Mouse (Mus musculus) hematopoietic multipotent progenitor cell, adult 10-12 weeks (in vitro differentiated cells): Measurements from ENCODE around the gene Wnk4. TPM values are rescaled to one million over a fixed set of nuclear protein-coding genes. Genes with fewer than 3 reads are reported as not detected.

Source experiments
- polyA plus RNA-seq: library from polyadenylated mRNA; stranded (reverse); fragments of >175 nt; gene quantifications from 2 replicates; pipeline ENCODE4 v1.2.3, GENCODE M21; 2012; ENCODE audit warnings: low replicate concordance

Gene Wnk4
- 0.94 and 2.2 TPM in 2 replicates for polyA plus RNA-seq

DNA sequence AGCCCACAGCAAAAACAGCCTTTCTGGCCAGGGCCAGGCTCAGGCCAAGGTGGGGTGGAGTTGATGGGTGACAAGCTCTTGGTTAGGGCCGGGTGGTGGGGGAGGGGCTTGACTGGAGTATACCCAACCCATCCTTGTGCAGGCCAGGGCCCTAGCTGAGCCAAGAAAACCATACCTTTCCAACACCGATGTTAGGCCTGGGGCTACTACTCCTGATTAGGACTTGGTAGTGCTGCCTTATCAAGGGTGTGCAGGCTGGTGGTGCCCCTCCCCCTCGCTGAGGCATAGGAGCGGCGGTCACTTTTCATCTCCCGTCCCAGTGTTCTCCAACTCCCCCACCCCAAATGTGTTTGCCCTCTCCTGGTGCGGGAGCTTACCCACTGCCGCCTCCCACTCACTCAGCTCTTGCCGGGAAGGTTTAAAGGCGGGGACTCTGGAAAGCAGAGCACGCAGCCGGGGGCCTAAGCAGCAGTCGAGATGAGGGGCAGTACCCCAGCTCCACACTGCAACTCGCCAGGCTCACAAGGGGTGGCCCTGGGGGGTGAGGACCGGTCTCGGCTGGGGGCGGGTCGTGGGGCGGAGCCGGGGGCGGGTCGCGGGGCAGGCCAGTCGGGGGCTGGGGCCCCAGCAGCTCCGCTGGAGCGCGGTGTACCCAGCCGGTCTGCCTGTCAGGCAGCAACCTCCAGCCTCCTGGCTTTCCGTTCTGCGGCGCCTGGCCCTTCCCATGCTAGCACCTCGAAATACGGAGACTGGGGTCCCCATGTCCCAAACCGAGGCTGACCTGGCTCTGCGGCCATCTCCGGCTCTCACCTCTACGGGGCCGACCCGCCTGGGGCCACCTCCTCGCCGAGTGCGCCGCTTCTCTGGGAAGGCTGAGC lies at the start of gene Wnk4:
TSS of gene Wnk4 (plus strand) at position 620 of the 878 bp plus-strand sequence.

DNA sequence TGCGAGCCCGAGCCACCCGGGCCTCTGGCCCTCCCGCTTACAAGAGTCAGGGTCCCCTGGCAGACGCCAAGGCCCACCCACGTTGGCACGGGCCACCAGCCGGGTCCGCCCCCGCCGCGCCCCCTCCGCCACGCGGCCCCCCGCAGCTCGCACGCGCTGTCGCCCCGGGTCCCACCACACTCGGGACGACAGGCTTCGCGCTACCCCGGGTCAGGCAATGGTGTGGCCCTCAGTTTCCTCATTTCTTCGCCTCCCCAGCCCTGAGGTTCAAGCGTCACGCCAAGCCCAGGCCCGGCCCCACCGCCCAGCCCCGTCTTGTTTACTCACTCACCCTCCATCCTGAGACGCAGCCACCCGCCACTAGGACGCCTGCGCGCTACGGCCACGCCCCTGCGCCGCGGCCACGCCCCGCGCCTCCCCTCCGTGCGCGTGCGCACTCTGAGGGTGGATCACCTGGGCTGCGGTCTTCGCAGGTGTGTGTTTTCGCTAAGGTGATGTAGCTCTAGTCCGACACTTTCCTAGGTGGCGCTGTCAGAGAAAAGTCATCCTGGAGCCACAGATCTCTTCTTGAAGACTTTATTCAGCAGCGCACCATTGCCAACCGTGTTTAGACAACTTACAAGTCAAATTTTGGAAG lies 34.2 kb upstream of the Wnk4 start, which contains the start of gene Ezh1:
TSS of gene Ezh1 (minus strand) at position 399 of the 637 bp plus-strand sequence.

DNA sequence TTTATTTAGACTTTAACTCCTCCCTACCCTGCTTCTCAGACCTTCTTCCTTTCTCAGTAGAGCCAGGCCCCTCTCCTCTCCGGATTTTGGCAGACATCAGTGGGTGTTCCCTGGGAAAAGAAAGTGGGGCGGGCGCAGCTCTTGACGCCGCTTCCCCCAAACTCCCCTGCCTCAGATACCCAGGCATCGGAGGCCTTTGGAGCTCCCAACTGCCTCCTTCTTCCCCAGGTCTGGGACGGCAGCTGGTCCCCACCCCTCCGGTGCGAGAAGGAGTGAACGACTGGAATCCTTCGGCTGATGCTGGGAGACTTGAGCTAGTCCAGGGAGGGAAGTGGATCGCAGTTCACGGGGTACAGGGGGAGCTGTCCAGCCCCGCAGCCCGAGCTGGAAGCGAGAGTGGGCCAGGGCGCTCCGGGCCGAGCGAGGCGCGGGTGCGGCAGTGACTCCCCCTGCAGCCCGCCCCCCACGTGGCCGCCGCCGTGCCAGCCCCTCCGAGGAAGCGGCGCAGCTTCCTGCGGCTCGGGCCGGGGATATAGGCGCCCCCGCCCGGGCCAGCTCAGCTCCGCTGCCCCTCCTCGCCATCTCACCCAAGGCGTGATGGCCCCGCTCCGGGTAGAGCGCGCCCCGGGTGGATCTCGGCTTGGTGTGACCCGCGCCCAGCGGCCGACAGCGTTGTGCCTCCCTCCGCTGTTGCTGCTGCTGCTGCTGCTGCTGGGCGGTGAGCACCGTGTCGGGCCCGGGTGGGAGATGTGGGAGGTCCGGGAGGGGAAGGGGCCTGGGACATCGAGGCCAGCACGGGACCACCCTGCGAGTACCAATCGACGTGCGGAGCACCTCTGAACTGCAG lies 14.3 kb upstream of the Wnk4 start, which contains the start of gene Ramp2:
TSS of gene Ramp2 (plus strand) at position 174 of the 847 bp plus-strand sequence.

DNA sequence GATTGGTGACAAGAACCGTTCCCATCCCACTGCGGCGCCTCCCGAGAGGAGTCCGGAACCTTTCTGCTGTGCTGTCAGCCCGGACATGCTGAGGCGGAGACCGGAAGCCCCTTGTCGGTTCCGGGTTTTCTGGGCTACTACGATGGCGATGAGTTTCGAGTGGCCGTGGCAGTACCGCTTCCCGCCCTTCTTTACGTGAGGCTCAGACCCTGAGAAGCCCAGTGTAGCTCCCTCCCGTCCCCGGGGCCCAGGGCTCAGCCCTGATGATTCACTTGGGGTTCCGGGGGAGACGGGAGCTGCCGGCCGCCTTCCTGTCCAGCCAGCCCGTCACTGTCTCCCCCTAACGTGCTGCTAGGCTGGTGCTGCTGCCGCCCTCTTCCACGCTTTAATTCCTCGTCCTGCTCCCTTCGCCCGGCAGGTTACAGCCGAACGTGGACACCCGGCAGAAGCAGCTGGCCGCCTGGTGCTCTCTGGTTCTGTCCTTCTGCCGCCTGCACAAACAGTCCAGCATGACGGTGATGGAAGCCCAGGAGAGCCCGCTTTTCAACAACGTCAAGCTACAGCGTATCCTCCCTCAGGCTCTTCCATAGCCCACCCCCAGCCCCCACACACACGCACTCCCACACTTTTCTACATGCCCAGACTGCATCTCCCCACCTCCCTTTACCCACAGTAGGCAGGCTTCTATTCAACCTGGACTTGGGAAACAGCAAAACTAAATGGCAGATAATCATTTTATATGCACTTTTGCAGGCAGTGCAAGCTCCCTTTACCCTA lies 6.6 kb upstream of the Wnk4 start, which contains the start of gene Vps25:
TSS of gene Vps25 (plus strand) at position 95 of the 777 bp plus-strand sequence.

DNA sequence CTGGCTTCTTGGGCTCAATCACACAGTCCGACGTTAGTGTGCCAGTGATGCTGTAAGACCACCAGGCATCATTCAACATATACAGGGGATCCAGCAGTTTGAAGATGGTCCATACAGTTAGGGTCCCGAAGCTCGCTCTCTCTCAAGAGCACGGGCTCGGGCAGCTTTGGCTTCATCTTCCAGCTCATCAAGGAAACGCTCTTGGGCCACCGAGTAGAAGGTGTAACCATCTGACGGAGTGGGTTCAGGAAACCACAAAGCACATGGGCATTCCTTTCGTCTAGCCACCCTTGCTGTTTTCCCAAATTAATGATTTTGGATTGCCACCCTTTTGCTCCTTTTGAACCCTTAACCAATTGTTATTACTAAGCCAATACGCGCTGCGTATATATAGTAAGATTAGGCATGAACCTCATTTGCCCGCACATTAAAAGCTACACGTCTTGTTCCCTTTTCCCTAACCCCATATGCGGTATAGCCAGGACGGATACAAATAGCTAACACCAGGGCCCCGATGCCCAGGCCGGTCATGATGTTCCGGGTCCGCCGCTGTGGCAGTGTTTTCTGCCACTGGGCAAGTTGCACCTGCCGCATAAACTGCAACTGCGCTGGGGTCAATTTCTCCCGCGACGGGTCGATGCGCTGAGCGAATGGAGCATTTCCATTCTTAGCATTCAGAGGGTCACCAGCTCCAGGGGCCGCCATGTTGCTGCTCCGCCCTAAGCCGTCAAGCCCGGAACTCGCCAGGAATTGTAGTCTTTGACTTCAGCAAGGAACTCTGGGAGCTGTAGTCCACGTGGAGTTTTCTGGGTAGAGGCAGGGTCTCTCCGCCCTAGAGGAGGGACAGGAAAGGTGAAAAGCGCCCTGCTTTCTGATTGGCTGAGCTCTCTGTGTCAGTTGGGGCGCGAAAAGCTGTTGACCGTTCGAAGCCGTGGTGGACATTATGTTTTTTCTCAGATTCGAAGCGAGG lies 18.1 kb downstream of the Wnk4 start, which contains the start of the genes Cntd1 and Coa3:
TSS of gene Cntd1 (plus strand) at position 790 of the 970 bp plus-strand sequence.
TSS of gene Coa3 (minus strand) at position 892 of the 970 bp plus-strand sequence.

DNA sequence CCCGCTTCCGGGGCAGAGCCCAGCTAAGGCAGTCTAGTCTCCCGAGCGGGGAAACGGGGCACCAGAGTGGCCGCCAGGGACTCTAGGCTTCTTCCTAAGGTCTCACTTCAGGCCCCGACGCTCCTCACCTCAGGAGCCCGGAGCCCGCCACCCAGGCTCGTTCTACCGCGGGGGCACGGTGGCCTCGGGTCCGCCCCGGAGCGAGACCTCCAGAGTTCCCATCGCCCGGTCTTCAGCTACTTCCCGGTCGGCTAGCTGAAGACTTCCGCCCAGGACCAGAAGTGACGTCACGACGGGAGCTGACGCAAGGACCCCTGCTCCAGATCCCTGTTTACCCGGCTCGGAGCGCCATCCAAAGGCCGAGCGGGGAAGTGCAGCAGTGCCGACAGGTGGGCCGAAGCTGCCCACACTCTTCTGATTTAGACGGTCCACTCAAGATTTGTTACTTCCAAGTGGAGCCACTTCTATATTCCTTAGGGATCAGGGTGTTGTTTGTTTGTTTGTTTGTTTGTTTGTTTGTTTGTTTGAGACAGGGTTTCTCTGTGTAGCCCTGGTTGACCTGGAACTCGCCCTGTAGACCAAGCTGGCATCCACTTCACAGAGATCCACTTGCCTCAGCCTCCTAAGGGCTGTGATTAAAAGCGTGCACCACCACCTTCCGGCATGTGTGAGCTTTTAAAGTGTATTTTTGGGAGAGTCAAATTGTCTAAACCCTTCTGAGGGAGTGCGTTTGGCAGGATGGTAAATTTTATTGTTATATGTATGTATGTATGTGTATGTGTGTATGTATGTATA lies 41.8 kb downstream of the Wnk4 start, which contains the start of gene Becn1:
TSS of gene Becn1 (minus strand) at position 283 of the 795 bp plus-strand sequence.

DNA sequence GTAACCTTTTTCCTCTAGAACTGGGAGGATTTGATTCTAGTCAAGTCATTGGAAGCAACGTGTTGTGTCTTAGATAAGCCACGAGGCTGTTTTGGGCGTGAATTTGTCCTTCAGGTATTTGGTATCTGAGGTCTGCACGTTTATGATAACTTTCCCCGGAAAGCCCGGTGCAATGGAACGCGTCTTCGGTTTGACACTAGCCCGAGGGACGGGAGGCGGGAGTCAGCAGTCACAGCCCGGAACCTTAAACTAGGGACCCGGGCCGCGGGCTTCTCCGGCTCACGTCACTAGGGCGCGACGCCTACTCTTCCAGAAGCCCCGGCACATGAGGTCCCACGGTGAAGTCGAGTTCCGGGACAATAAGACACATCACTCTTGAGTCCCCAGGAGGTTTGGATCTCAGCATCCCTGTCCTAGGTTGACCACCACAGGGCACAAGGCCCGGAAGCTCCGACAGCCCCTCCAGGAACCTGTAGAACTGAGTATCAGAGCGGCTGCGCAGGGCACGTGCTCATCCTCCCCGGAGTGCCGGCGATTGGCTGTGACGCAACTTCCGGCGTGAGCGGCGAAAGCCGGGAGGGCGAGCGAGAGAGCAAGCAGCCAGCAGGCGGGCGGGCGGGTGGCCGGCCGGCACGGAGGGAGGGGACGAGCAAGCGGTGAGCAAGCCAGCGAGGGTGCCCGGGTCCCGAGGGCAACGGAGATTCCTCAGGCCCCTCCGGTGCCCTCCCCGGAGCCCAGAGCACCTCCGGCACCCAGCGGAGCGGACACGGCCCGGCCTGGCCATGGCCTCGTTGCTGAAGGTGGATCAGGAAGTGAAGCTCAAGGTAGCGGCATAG lies 55.5 kb downstream of the Wnk4 start, which contains the start of gene Psme3:
TSS of gene Psme3 (plus strand) at position 549 of the 836 bp plus-strand sequence.

DNA sequence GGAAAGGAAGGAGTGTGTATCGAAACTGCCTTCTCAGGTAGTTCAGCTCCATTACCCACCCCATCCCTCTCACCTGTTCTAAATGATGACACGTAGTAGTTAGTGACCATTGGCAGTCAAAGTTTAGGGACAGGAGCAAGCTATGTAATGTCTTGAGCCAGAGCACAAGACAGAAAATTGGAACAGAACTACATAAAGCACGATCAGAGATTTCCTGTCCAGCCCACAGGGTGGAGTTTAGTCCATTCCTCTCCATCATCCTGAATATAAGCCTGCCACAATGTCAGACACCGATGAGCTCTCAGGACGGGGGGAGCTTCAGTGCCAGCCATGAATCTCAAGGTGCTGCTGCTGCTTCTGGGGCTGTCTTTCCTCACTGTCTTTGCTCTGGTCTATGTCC lies 64.4 kb downstream of the Wnk4 start, which contains the start of gene Aoc2:
TSS of gene Aoc2 (plus strand) at position 301 of the 400 bp plus-strand sequence.

Other genes with a start within 250 kb of the Wnk4 start
- 14.9 and 32.1 TPM in 2 replicates for gene Naglu, start 190.6 kb upstream of the Wnk4 start, polyA plus RNA-seq
- 2.1 and 2.3 TPM in 2 replicates for gene Hsd17b1, start 182.2 kb upstream of the Wnk4 start, polyA plus RNA-seq
- gene Coasy, start 178.0 kb upstream of the Wnk4 start, polyA plus RNA-seq = 20.7 and 25.1 TPM in 2 replicates
- 17.8 and 27.4 TPM in 2 replicates for gene Mlx, start 173.3 kb upstream of the Wnk4 start, polyA plus RNA-seq
- 4.1 and 8.0 TPM in 2 replicates for gene Psmc3ip, start 165.1 kb upstream of the Wnk4 start, polyA plus RNA-seq
- 20.0 and 29.0 TPM in 2 replicates for gene Retreg3, start 140.7 kb upstream of the Wnk4 start, polyA plus RNA-seq
- gene Tubg1, start 140.6 kb upstream of the Wnk4 start, polyA plus RNA-seq = 38.0 and 72.6 TPM in 2 replicates
- 9.0 and 11.8 TPM in 2 replicates for gene Tubg2, start 104.7 kb upstream of the Wnk4 start, polyA plus RNA-seq
- 0.79 and 2.3 TPM in 2 replicates for gene Cntnap1, start 90.0 kb upstream of the Wnk4 start, polyA plus RNA-seq
- 4.4 and 26.2 TPM in 2 replicates for gene Plekhh3, start 89.2 kb upstream of the Wnk4 start, polyA plus RNA-seq
- 3.1 and 8.7 TPM in 2 replicates for gene Ccr10, start 85.1 kb upstream of the Wnk4 start, polyA plus RNA-seq
- gene Ezh1, start 34.1 kb upstream of the Wnk4 start, polyA plus RNA-seq = 7.0 and 17.6 TPM in 2 replicates
- gene Ramp2, start 14.5 kb upstream of the Wnk4 start, polyA plus RNA-seq = 0.96 and 3.7 TPM in 2 replicates
- gene Vps25, start 6.9 kb upstream of the Wnk4 start, polyA plus RNA-seq = 96.8 and 109 TPM in 2 replicates
- gene Cntd1, start 18.4 kb downstream of the Wnk4 start, polyA plus RNA-seq = 0.11 TPM in 1 of 2 replicates, not detected in the other
- 3.3 and 26.9 TPM in 2 replicates for gene Coa3, start 18.5 kb downstream of the Wnk4 start, polyA plus RNA-seq
- 108 and 173 TPM in 2 replicates for gene Becn1, start 41.7 kb downstream of the Wnk4 start, polyA plus RNA-seq
- 39.0 and 47.2 TPM in 2 replicates for gene Psme3, start 55.6 kb downstream of the Wnk4 start, polyA plus RNA-seq
- gene Aoc2, start 64.5 kb downstream of the Wnk4 start, polyA plus RNA-seq = 7.3 and 9.0 TPM in 2 replicates
- 0.10 and 0.11 TPM in 2 replicates for gene Aoc3, start 70.0 kb downstream of the Wnk4 start, polyA plus RNA-seq
- not detected in 2 replicates for gene G6pc, start 107.0 kb downstream of the Wnk4 start, polyA plus RNA-seq
- 23.1 and 23.2 TPM in 2 replicates for gene Aarsd1, start 157.0 kb downstream of the Wnk4 start, polyA plus RNA-seq
- 0.30 and 2.2 TPM in 2 replicates for gene Gm27029, start 164.2 kb downstream of the Wnk4 start, polyA plus RNA-seq
- 9.5 and 10.3 TPM in 2 replicates for gene Rundc1, start 164.5 kb downstream of the Wnk4 start, polyA plus RNA-seq
- gene Ptges3l, start 164.8 kb downstream of the Wnk4 start, polyA plus RNA-seq = 1.2 and 4.5 TPM in 2 replicates
- 88.8 and 644 TPM in 2 replicates for gene Rpl27, start 181.7 kb downstream of the Wnk4 start, polyA plus RNA-seq
- gene Ifi35, start 187.8 kb downstream of the Wnk4 start, polyA plus RNA-seq = 53.8 and 61.8 TPM in 2 replicates
- 0.97 and 1.5 TPM in 2 replicates for gene Rnd2, start 204.4 kb downstream of the Wnk4 start, polyA plus RNA-seq
- 40.0 and 79.5 TPM in 2 replicates for gene Vat1, start 205.7 kb downstream of the Wnk4 start, polyA plus RNA-seq